Mouse (Mus musculus): Measurements from ENCODE around the gene Adam21. TPM values are rescaled to one million over a fixed set of nuclear protein-coding genes. Genes with fewer than 3 reads are reported as not detected.

The Adam21 gene
- polyA plus RNA-seq (2014; fragmentation: Illumina TruSeq; extraction: RNeasy Lipid Tissue Mini Kit (QIAGEN cat#74804); ENCODE audit: low replicate concordance) = 0.22 TPM

DNA sequence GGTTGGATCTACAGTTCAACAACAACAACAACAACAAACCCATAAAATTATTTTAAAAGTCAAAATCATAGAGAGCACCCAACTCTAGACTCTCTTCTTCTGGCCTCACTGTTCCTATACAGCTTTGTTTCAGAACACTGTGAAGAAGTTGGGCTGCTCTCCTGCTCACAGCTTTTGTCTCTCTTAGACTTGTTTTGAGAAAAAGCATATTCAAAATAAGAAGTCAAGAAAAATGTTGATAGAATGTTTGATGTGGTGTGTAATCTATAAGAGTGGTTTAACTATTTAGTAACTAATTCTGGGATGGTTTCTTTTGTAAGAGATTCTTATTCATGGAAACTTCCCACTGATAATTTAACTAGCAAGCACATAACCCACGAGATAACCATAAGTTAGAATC lies at the start of gene Adam21:
Gene Adam21, minus strand, starts transcription at position 101 of the 400 bp plus-strand sequence.

DNA sequence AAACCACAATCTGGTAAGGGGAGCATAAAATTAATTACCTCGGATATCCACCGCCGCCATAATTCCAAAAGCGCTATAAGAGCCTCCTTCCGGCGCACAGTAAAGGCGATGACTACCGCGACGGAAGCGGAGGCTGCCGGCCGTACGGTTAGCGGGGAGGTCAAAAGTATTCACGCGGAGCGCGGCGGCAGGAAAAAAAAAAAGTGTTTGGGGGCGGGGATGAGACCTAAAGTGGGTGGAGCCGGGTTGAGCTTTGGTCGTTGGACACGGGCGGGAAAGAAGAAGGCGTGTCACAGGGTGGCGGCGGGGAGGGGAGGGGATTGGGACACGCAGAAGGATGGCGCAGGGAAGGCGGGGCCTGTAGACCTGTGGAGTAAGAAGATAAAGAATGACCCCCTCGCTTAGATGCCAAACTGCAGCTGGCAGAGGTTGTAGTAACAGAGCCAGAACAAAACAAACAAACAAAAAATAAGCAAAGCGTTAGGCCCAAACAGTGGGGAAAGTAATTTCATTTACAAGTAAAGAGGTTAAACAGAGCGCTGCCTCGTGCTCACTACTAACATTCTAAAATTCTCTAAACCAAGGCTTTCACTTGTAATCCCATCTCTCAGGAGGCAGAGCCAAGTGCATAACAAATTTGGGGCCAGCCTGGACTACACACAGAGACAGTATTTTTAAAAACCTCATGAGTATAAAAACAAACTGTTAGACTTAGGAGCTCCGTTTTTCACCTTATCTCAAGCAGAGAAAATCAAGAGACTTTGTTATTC lies 26.8 kb upstream of the Adam21 start, which contains the start of gene Med6:
Gene Med6, minus strand, starts transcription at position 107 of the 770 bp plus-strand sequence.

DNA sequence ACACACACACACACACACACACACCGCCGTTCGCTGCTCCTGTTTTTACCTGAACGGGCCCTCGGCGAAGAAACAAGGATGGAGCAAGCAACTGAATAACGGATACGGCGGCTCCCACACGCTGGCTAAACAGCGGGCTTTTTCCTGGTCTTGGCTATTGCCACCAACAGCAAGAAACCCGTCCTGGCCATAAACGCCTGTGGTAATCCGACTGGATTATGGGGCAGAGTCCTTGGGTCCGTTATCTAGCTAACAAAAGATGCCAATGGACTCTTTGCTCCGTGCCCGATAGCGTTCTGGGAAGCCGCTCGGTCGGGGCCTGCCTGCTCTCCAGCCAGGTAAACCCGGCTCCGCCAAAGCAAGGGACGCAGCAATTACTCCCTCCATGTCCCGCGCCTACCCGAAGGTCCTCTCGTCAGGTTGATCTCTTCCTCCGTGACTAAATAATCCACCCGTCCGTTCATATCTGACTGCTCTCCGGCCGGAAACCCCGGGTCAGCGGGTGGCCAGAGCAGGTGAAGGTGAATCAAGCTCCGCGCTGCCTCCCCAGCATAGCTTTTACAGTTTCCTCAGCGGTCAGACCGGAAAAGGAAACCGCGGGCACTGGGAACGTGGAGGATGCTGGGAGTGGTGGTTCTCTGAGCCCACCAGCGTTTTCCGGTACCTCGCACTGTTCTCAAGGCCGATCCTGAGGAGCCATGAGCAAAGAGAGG lies 35.8 kb downstream of the Adam21 start, which contains the start of the genes Gm20498 and Synj2bp:
Gene Gm20498, minus strand, starts transcription at position 590 of the 713 bp plus-strand sequence.
Gene Synj2bp, minus strand, starts transcription at position 596 of the 713 bp plus-strand sequence.

Other genes starting within 250 kb of the Adam21 start
- gene Slc8a3, start 235.3 kb downstream of the Adam21 start, polyA plus RNA-seq (2014; fragmentation: Illumina TruSeq; extraction: RNeasy Lipid Tissue Mini Kit (QIAGEN cat#74804); ENCODE audit: low replicate concordance) = 0.41 TPM
- 5.6 TPM for gene Gm4787, start 189.0 kb downstream of the Adam21 start, polyA plus RNA-seq (2014; fragmentation: Illumina TruSeq; extraction: RNeasy Lipid Tissue Mini Kit (QIAGEN cat#74804); ENCODE audit: low replicate concordance)
- 9.1 TPM for gene Adam4, start 146.5 kb downstream of the Adam21 start, polyA plus RNA-seq (2014; fragmentation: Illumina TruSeq; extraction: RNeasy Lipid Tissue Mini Kit (QIAGEN cat#74804); ENCODE audit: low replicate concordance)
- gene Cox16, start 83.3 kb downstream of the Adam21 start, polyA plus RNA-seq (2014; fragmentation: Illumina TruSeq; extraction: RNeasy Lipid Tissue Mini Kit (QIAGEN cat#74804); ENCODE audit: low replicate concordance) = 492 TPM
- gene Gm20498, start 35.6 kb downstream of the Adam21 start, polyA plus RNA-seq (2014; fragmentation: Illumina TruSeq; extraction: RNeasy Lipid Tissue Mini Kit (QIAGEN cat#74804); ENCODE audit: low replicate concordance) = 8.5 TPM
- gene Synj2bp, start 35.6 kb downstream of the Adam21 start, polyA plus RNA-seq (2014; fragmentation: Illumina TruSeq; extraction: RNeasy Lipid Tissue Mini Kit (QIAGEN cat#74804); ENCODE audit: low replicate concordance) = 479 TPM
- gene Med6, start 26.5 kb upstream of the Adam21 start, polyA plus RNA-seq (2014; fragmentation: Illumina TruSeq; extraction: RNeasy Lipid Tissue Mini Kit (QIAGEN cat#74804); ENCODE audit: low replicate concordance) = 92.4 TPM
- 0.30 TPM for gene Ttc9, start 62.8 kb upstream of the Adam21 start, polyA plus RNA-seq (2014; fragmentation: Illumina TruSeq; extraction: RNeasy Lipid Tissue Mini Kit (QIAGEN cat#74804); ENCODE audit: low replicate concordance)
- 0.33 TPM for gene Map3k9, start 212.7 kb upstream of the Adam21 start, polyA plus RNA-seq (2014; fragmentation: Illumina TruSeq; extraction: RNeasy Lipid Tissue Mini Kit (QIAGEN cat#74804); ENCODE audit: low replicate concordance)

Measured in small intestine, adult 10 weeks (tissue).